Mouse (Mus musculus) cerebellum, adult 2 months (tissue): ENCODE measurements around the gene Efnb3.

Experiments used
- CTCF ChIP-seq: fragments of 200-500 bp; IDR thresholded peaks from 2 replicates; pipeline ENCODE4 v1.5.1; 2011; ENCODE audit warnings: low read depth, mild to moderate bottlenecking, control low read depth, low read length, moderate library complexity, borderline replicate concordance; ENCODE audit not compliant: insufficient read depth
- POLR2A ChIP-seq: fragments of 200-500 bp; IDR thresholded peaks from 2 replicates; pipeline ENCODE4 v1.6.1; 2011; ENCODE audit warnings: low read length, control low read depth, borderline replicate concordance; ENCODE audit not compliant: insufficient read depth

- TF ChIP-seq CTCF (no peak), POLR2A (no peak)
These were observed 25.8 kb upstream of the Efnb3 start for GRCm38 (mm10) chr11:69585718-69586325.
